Mouse (Mus musculus): ENCODE measurements around the gene Pcp2.

GRCm38 (mm10) chr8:3600401-3600800 is 24.9 kb downstream of the Pcp2 start:
- TF ChIP-seq CTCF (IDR thresholded peaks at IDR 0.05; ENCODE audit: borderline replicate concordance, insufficient read depth, low read depth, low read length) (no peak), POLR2A (IDR thresholded peaks at IDR 0.05; ENCODE audit: borderline replicate concordance, insufficient read depth, low read length) (no peak)

Data from cerebellum, adult 2 months (tissue).